Mouse (Mus musculus) CD8-positive naive resting alpha-beta T cell, adult 57 days (primary cell): ENCODE measurements around the gene Olfr658. TPM values are rescaled to one million over a fixed set of nuclear protein-coding genes. Genes with fewer than 3 reads are reported as not detected.

Experiments
- total RNA-seq: library from RNA; stranded (reverse); gene quantifications from one replicate; pipeline ENCODE4 v1.2.4, GENCODE M21; 2023

The Olfr658 gene
- total RNA-seq: not detected

DNA sequence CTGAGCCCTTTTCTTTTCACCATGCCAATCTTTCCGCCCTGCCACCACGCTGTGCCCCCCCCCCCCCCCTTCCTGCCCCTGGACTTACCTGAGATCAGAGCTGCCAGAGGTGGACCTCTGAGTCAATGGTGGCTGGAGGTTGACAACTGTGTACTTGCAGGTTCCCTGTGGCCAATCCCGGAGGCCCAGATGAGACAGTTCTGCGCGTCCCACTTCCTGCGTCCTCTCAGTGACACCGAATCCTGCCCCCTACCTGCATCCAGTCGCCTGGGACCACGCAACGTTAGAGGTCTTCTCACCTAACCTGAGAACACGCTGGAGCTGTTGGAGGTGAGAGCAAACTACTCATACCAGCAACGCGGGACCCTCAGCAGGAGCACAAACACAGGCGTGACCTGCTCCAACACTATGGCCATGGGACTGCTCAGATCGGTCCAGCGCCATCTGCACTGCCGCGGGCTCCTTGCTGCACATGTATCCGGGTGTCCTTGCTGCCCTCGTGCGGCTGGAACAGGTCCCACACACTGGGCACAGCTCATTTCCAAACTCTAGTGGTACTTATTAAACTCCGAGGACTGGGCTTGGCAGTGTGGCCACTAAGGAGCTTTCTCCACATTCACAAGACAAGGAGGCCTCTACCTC lies at the start of gene Olfr658:
Gene Olfr658 (minus strand): TSS at position 465 of the 642 bp plus-strand sequence.

GRCm38 (mm10) chr7:104686201-104686600 lies 39.1 kb upstream of the Olfr658 start, which contains the start of gene Olfr661:
Gene Olfr661, plus strand, starts transcription at chr7:104686501.

DNA sequence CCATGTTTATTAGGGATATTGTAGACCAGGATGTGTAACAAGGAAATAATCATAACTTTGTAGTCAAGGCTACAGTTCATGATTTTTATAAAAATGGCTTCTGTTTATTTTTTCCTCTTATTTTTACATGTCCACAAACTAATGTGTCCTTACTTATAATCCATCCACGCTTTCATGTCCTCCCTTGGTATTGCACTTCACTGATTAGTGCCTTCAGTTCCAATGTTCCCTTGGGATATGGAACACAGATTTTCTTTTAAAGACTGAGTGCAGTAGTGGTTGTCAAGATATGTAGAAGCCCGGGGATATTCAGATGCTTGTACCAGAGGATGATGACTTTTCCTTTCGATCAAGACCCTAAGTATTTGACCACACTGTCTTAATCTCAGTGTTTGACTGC lies 19.3 kb upstream of the Olfr658 start, which contains the start of gene Olfr659:
Gene Olfr659 (plus strand): TSS at position 301 of the 400 bp plus-strand sequence.

DNA sequence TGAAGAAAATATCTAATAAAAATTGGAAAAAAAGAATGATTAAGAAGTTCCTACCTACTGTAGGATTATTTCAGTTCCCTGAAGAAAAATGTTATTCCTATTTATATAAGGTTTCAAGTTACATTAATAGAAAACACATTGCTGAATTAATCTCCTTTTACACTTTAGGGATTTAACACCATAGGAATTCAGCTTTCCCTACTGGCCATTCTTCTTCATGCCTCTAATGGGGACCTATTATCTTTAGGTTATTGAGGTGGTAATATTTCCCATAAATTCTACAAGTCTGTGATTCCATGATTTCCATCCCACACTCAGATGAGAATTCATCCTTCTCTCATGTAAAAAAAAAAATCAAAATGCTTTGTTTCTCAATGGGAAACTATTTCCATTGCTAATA lies 22.6 kb downstream of the Olfr658 start, which contains the start of gene Olfr657:
Gene Olfr657 (plus strand): TSS at position 301 of the 400 bp plus-strand sequence.

GRCm38 (mm10) chr7:104613655-104614054 lies 33.5 kb downstream of the Olfr658 start, which contains the start of gene Olfr656:
Gene Olfr656, plus strand, starts transcription at chr7:104613955.

DNA sequence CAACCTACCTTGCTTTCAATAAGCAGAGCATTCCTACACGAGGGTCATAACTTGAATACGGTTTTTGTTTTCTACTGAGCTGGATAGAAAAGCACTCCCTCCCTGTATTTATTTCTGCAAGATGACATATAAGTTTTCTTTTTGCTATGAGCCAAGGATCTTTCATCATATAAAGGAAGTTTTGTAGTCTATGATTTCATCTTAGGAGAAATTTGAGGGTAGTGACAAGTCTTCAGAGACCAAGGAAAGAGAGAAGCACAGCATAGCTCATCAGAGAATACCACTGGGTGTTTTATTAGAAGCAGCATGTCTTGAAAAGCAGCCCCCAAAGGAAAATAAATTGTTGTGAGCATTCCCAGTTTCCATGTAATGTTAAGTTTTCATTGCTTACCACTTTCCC lies 45.4 kb downstream of the Olfr658 start, which contains the start of gene Olfr655:
Gene Olfr655 (minus strand): TSS at position 101 of the 400 bp plus-strand sequence.

Other genes starting within 250 kb of the Olfr658 start
- 9.8 TPM for gene Trim30c, start 246.5 kb downstream of the Olfr658 start, total RNA-seq
- gene Trim30a, start 182.1 kb downstream of the Olfr658 start, total RNA-seq: 73.6 TPM
- gene Trim30d, start 139.5 kb downstream of the Olfr658 start, total RNA-seq: 7.2 TPM
- gene Olfr651, start 97.2 kb downstream of the Olfr658 start, total RNA-seq: not detected
- gene Olfr652, start 86.4 kb downstream of the Olfr658 start, total RNA-seq: not detected
- gene Olfr653, start 70.0 kb downstream of the Olfr658 start, total RNA-seq: not detected
- gene Olfr654, start 60.3 kb downstream of the Olfr658 start, total RNA-seq: not detected
- gene Olfr655, start 45.5 kb downstream of the Olfr658 start, total RNA-seq: 0.40 TPM
- not detected for gene Olfr656, start 33.4 kb downstream of the Olfr658 start, total RNA-seq
- not detected for gene Olfr657, start 22.5 kb downstream of the Olfr658 start, total RNA-seq
- gene Olfr659, start 19.4 kb upstream of the Olfr658 start, total RNA-seq: not detected
- gene Olfr661, start 39.2 kb upstream of the Olfr658 start, total RNA-seq: not detected
- gene Usp17le, start 130.2 kb upstream of the Olfr658 start, total RNA-seq: not detected
- not detected for gene Usp17lb, start 195.3 kb upstream of the Olfr658 start, total RNA-seq
- gene Usp17la, start 209.7 kb upstream of the Olfr658 start, total RNA-seq: not detected
- not detected for gene Olfr665, start 230.7 kb upstream of the Olfr658 start, total RNA-seq
- gene Olfr666, start 248.6 kb upstream of the Olfr658 start, total RNA-seq: not detected